Comparison of ENCODE assay signal across 8 mouse cellular contexts in the genomic region with DNA sequence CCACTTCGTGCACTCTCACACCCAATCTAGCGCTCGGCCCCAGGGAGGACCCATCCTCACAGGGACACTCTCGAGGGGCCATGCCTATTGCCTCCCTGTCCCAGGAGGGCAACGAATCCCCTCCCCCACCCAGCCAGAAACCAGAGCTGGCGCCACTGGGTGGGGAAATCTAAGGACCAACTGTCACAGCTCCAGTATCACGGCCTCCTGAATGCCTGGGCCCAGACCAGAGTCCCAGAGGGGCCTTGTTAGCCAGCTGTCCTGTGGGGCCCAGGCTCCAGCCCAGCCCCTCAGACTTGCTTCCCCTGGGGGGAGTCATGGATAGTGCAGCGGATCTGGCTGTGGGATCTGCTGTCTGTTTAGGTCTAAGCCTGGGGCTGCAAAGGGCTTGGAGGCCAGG. TPM values are rescaled to one million over a fixed set of nuclear protein-coding genes. Genes with fewer than 3 reads are reported as not detected.
DNase-seq lines count a peak whose midpoint lies in the region; ATAC-seq lines count a peak whose summit lies in the region.

No protein-coding gene starts in this region.

- DNase-seq in heart, adult 18-20 months: no peak
- DNase-seq in MN1 (ENCODE audit: low spot score): peak; percentile 49
- peak; percentile 28 for DNase-seq in heart, postnatal 4 days
- no peak for DNase-seq in left cerebral cortex, adult 11 months (ENCODE audit: low spot score)
- no peak for DNase-seq in urinary bladder, postnatal 10 days (ENCODE audit: low spot score)
- no peak for DNase-seq in urinary bladder, postnatal 36 days (ENCODE audit: low spot score in 2 of 2)

- 21% methylated on average over 8 of the region's 8 CpGs for WGBS in heart, embryonic 13.5 days
- 22% methylated on average over 8 of the region's 8 CpGs for WGBS in midbrain, embryonic 12.5 days

- peak overlapping the region; percentile 71 for H3K9ac ChIP-seq in heart, embryonic 13.5 days
- H3K9ac ChIP-seq in midbrain, embryonic 12.5 days (replicated peaks): peak overlapping the region; percentile 57

- H3K27me3 ChIP-seq in heart, embryonic 13.5 days (replicated peaks): no peaks in the 10 kb centered on the region
- H3K27me3 ChIP-seq in midbrain, embryonic 12.5 days: no peaks in the 10 kb centered on the region

- H3K9me3 ChIP-seq in heart, embryonic 13.5 days: no peaks in the 10 kb centered on the region
- H3K9me3 ChIP-seq in midbrain, embryonic 12.5 days: no peaks in the 10 kb centered on the region

- H3K4me1 ChIP-seq in heart, embryonic 13.5 days: peaks cover 54% of the 10 kb centered on the region
- peaks cover 47% of the 10 kb centered on the region for H3K4me1 ChIP-seq in midbrain, embryonic 12.5 days

- H3K4me2 ChIP-seq in heart, embryonic 13.5 days: peak overlapping the region; percentile 33
- peak overlapping the region; percentile 95 for H3K4me2 ChIP-seq in midbrain, embryonic 12.5 days (replicated peaks)

- 0 out of 2 replicates have a peak overlapping the region, but pooled peaks have one; percentile 1 for H3K4me3 ChIP-seq in heart, embryonic 13.5 days
- H3K4me3 ChIP-seq in midbrain, embryonic 12.5 days: peak overlapping the region; percentile 28

- peaks cover 28% of the 10 kb centered on the region for H3K36me3 ChIP-seq in heart, embryonic 13.5 days
- H3K36me3 ChIP-seq in midbrain, embryonic 12.5 days: peaks cover 27% of the 10 kb centered on the region

- no peak for ATAC-seq in heart, embryonic 13.5 days (ENCODE audit: extremely low read depth, insufficient number of reproducible peaks, low FRiP score, low TSS enrichment)
- no peak for ATAC-seq in midbrain, embryonic 12.5 days (ENCODE audit: low FRiP score, low read depth)

- H3K27ac ChIP-seq in heart, embryonic 13.5 days (replicated peaks): peak overlapping the region; percentile 41
- H3K27ac ChIP-seq in midbrain, embryonic 12.5 days (replicated peaks): peak overlapping the region; percentile 74

RNA-seq across cellular contexts. Expression of gene Mex3a, which starts 4.6 kb away (rescaled TPM):
- 9.9 and 10.1 TPM in 2 replicates for polyA plus RNA-seq in heart, embryonic 13.5 days (2015; fragmentation: Nextera tagmentation; extraction: Ambion mirVana)
- under 1 TPM; 0.26 to 0.35 TPM for total RNA-seq in heart, adult 18-20 months (2021)
- 10 to 100 TPM; 11.7 TPM for total RNA-seq in heart, postnatal 4 days (2021)
- 47.8 and 49.9 TPM in 2 replicates for polyA plus RNA-seq in midbrain, embryonic 12.5 days (2016; fragmentation: Nextera tagmentation; extraction: Ambion mirVana)

RNA-seq across cellular contexts. Expression of gene Lmna, which starts 17.8 kb away (rescaled TPM):
- 86.7 and 97.1 TPM in 2 replicates for polyA plus RNA-seq in heart, embryonic 13.5 days (2015; fragmentation: Nextera tagmentation; extraction: Ambion mirVana)
- 100 to 1,000 TPM; 113 to 129 TPM for total RNA-seq in heart, adult 18-20 months (2021)
- 100 to 1,000 TPM; 178 to 181 TPM for total RNA-seq in heart, postnatal 4 days (2021)
- polyA plus RNA-seq in midbrain, embryonic 12.5 days (2016; fragmentation: Nextera tagmentation; extraction: Ambion mirVana): 34.3 and 42.8 TPM in 2 replicates

RNA-seq across cellular contexts. Expression of gene Rab25, which starts 20.5 kb away (rescaled TPM):
- polyA plus RNA-seq in heart, embryonic 13.5 days (2015; fragmentation: Nextera tagmentation; extraction: Ambion mirVana): 1.1 and 1.5 TPM in 2 replicates
- under 1 TPM in 1 of 2 experiments, not detected in 1; 0.26 TPM for total RNA-seq in heart, adult 18-20 months (2021)
- total RNA-seq in heart, postnatal 4 days (2021): not detected
- 0.21 and 0.47 TPM in 2 replicates for polyA plus RNA-seq in midbrain, embryonic 12.5 days (2016; fragmentation: Nextera tagmentation; extraction: Ambion mirVana)

RNA-seq across cellular contexts. Expression of gene Lamtor2, which starts 25.3 kb away (rescaled TPM):
- polyA plus RNA-seq in heart, embryonic 13.5 days (2015; fragmentation: Nextera tagmentation; extraction: Ambion mirVana): 131 and 150 TPM in 2 replicates
- total RNA-seq in heart, adult 18-20 months (2021): 100 to 1,000 TPM; 102 to 104 TPM
- 10 to 100 TPM; 81.9 to 89.1 TPM for total RNA-seq in heart, postnatal 4 days (2021)
- polyA plus RNA-seq in midbrain, embryonic 12.5 days (2016; fragmentation: Nextera tagmentation; extraction: Ambion mirVana): 137 and 152 TPM in 2 replicates

RNA-seq across cellular contexts. Expression of gene Ubqln4, which starts 26.0 kb away (rescaled TPM):
- 33.1 and 34.1 TPM in 2 replicates for polyA plus RNA-seq in heart, embryonic 13.5 days (2015; fragmentation: Nextera tagmentation; extraction: Ambion mirVana)
- total RNA-seq in heart, adult 18-20 months (2021): 10 to 100 TPM; 72.4 to 78.7 TPM
- total RNA-seq in heart, postnatal 4 days (2021): 10 to 100 TPM; 55.3 to 60.1 TPM
- polyA plus RNA-seq in midbrain, embryonic 12.5 days (2016; fragmentation: Nextera tagmentation; extraction: Ambion mirVana): 64.7 and 71.2 TPM in 2 replicates

Comparison
In these comparisons a context has a peak if more than half of its experiments do, and no peak if none do; other contexts are left out.
1. DNase-seq: peak in MN1 (single experiment) and heart, postnatal 4 days (single experiment); none in heart, adult 18-20 months (0 of 2), left cerebral cortex, adult 11 months (single experiment), urinary bladder, postnatal 10 days (single experiment) and urinary bladder, postnatal 36 days (0 of 2).
2. RNA of gene Mex3a, which starts 4.6 kb away (total RNA-seq): 11.7 TPM in heart, postnatal 4 days; 0.26 to 0.35 TPM in heart, adult 18-20 months; every median in the first group is over 4 times any median in the second.